Mouse (Mus musculus) cerebellum, adult 8-10 months (tissue): ENCODE results near the gene Larp4b.
"Not testable (repeated sequence)": the region's sequence is repeated elsewhere in the genome, so short reads cannot be mapped to it uniquely, and the experiment has no call there.

Source experiments
- DNase-seq: peaks from one replicate; pipeline ENCODE4 v3.0.0; 2022

Larp4b gene

DNA sequence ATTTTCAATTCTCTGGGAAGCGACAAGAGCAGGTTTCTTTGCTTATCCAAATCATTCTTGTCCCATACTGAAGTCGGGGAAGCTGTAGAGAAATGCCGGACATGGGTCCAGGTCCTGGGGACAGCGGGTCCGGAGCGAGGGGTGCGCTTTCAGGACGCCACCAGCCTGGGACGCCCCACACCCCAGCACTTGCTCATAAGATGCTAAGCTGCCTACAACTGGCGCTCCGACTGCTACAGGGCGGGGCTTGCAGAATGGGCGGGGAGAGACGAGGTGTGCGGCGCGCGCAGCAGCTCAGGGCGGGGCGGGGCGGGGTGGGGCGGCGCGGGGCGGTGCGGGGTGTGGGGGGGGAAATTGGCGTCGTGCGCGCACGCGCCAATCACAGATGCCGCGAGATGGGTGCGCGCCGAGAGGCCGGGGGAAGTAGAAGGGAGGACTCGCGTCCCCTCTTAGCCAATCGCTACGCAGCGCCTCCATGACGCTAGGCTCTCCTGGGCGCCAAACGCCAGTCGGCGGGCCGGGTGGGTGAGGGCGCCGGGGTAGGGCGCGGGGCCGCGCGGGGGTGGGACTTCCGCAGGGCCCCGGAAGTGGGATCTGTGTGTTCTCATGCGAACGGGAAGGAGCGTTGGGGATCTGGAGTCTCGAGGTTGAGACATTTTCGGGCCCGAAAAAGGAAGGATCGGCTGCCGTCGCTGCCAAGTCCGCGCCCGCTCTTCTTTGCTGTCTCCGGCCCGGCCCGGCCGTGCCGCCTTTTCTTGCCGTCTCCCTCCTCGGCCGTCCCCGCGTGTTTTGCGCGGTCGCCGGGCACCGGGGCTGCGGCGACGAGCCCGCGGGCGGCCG is at the start of gene Larp4b:
Gene Larp4b (plus strand): TSS at position 566 of the 840 bp plus-strand sequence.
- DNase-seq: peak; percentile 92

DNA sequence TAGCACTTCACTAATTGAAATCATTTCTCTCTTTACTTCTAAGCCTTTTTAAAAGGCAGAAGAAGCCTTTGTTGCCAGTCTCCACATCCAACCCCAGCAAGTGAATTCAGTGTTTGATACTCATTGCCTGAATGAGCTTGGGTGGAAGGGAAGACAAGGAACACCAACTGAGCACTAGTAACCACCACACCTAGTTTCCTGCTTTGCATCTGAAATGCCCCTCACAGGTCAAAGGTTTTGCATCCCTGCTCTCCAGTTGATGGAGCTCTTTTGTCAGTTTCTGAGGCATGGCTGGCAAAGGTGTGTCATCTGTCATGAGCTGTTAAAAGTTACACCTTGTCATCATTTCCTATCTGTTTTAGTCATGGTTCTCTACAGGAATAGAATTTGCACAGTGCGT is 49.0 kb upstream of the Larp4b start:
- no peak for DNase-seq

DNA sequence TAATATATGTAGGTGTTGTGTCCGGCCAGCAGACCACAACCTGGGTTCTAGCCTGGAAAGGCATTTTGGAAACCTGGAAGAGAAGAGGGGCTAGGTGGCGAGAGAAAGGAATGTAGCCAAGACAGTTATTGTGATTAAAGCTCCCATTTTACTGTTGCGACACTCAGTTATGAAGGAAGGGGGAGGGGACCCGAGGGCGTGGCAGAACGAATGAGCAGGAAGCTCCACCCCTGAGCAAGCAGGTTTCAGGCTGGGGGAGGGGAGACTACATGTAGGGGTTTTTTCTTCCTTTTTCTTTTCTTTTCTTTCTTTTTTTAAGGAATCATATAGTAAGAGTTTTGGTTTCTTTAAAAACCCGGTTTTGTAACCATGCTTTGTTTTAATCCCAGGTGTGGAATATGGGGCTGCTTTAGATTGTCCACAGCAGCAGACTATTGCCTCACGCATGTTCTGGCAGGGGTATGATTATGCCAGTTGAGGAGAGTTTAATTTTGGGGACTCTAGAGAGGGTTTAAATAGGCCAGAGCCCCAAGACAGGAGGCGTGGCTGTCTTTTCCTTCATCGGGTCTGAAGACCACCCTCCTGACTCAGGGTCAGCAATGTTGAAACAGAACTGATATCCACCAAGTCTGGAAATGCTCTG is 41.5 kb upstream of the Larp4b start:
- not testable (repeated sequence) for DNase-seq

DNA sequence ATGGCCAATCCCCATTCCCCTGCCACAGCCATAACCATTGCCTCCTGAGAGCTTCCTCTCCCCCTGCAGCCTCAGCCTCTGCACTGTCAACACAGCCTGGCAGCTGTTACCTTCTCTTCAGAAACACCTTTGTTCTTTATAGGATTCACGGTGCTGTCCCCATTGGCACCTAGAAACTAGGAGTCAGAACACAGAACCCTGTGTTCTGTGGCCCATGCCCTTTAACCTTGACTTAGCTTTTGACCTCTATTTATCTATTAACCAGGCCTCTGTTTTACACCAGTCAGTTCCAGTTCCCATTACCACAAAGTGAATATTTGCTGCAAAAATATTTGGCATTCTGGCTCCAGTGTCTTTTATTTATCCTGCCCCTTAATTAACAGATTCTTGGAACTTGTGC is 36.4 kb upstream of the Larp4b start:
- no peak for DNase-seq

DNA sequence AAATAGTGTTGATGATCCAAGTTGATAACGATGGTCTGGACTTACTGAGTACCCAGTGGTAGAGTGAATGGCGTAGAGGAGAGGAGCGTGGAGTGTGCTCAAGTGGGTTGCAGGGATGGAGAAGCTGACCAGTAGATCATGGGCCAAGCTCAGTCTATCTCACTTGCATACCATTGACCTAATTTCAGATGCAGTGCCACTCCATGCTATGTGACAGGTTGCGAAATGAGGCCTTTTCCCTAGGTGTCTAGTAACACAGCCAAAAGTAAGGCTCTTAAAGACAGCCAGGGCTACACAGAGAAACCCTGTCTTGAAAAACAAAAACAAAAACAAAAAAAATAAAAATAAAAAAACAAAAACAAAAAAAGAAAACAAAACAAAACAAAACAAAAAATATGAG is 35.0 kb upstream of the Larp4b start:
- DNase-seq: no peak

DNA sequence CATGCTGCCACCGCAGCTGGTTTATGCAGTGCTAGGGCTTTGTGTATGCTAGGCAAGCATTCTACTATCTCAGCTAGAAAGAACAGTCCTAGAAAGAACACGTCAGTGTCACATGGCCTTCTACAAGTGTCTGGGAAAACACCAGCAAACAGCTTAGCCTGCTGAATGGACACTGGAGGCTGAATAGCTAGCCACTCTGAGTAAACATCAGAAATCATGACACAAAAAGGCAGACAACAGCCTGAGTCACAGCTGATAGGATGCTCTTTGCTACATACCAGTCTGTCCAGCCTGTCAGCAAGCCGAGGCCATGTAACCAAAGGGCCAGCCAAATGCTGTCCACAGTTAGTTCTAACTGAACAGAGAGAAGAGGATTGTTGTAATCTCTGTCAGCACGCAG is 32.3 kb upstream of the Larp4b start:
- no peak for DNase-seq

DNA sequence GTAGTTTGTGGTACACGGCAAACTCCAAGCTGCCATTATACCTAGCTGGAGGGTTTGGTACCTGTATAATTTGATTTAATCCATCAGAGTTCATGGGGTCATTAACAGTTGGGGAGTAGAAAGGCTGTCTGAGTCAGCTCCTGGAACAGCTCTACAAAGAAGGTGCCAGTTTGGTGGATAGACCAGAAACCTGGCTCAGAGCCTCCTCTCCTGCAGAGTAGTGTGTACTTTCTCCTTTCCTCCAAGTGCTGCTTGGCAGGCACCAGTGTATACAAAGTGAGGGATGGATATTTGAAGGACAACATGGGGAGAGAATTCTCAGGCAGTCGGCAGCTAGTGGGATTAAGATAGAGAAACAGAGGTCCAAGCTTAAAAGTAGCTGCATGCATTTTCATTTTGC is 29.5 kb upstream of the Larp4b start:
- DNase-seq: peak; percentile 20

DNA sequence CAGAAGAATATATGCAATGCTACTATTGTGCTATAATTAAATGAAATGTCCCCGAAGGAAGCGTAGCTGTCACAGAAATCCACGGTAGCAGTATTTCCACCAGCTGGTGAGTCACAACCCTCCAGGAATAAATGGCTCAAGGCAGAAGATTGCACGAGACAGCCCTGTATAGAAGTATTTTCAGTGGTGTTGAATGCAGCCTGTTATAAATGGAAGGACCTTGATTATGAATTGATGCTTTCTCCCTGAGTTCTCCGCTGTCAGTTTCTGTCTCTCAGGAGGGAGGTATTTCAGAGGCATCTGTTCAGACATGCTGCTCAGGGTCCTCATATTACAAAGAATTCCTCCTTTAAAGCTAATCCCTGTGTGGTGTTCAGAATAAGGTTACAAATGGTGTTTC is 27.6 kb upstream of the Larp4b start:
- DNase-seq: no peak

DNA sequence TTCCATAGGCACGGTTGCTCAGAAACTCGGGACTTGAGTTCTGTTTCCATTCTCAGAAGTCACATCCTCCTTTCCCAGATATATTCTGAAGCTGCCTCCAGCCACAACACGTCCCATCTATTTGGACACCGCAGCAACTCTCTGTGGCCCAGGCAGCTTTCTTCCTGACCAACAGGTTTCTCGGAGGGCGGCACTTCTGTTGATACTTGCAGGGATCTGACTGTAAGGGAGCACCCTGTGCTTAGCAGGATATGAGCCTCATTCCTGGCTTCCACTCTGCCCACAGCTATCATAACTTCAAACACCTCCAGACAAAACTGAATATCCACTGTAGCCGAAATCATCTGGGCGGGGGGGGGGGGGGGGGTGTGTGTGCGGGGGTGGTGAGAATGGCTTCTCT is 22.7 kb upstream of the Larp4b start:
- DNase-seq: no peak

DNA sequence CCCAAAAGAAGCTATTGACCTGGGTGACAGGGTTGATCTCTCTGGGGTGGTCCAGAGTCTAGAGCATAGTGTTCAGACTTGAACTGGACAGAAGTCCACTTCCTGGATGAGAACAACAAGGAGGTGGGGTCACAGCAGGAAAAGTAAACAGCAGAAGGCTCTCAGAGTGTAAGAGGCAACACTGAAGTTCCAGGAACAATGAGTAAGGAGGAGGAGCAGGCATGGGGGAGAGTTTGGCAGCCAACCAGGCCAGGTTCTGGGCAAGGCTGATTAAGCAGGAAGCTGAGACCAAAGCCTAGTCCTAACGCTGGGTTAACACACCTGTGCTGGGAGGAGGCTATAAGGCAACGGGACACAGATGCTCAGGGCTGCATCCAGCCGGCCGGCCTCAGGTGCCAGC is 19.9 kb upstream of the Larp4b start:
- no peak for DNase-seq

DNA sequence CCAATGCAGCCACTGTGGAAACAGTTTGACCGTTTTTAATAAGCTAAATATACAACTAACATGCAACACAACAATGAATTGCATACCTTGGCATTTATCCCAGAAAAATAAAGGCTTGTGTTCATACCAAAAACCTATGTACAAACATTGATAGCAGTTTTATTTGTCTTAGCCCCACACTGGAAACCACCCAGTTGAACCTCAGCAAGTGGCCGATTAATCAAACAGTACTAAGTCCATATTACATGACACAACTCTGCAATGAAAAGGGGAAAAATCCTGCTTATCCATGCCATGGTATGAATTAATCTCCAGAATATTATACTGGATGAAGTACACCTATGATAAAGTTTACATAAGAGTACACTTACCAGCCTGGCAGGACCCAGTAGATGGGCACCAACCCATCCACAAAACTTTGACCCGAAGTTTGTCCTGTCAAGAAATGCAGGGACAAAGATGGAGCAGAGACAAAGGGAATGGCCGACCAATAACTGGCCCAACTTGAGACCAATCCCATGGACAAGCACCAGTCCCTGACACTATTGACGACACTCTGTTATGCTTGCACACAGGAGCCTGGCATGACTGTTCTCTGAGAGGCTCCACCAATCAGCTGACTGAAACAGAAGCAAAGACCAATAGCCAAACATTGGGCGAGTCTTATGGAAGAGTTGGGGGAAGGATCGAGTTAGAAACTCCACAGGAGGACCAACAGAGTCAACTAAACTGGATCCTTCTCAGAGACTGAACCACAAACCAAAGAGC is 17.7 kb upstream of the Larp4b start:
- DNase-seq: no peak

DNA sequence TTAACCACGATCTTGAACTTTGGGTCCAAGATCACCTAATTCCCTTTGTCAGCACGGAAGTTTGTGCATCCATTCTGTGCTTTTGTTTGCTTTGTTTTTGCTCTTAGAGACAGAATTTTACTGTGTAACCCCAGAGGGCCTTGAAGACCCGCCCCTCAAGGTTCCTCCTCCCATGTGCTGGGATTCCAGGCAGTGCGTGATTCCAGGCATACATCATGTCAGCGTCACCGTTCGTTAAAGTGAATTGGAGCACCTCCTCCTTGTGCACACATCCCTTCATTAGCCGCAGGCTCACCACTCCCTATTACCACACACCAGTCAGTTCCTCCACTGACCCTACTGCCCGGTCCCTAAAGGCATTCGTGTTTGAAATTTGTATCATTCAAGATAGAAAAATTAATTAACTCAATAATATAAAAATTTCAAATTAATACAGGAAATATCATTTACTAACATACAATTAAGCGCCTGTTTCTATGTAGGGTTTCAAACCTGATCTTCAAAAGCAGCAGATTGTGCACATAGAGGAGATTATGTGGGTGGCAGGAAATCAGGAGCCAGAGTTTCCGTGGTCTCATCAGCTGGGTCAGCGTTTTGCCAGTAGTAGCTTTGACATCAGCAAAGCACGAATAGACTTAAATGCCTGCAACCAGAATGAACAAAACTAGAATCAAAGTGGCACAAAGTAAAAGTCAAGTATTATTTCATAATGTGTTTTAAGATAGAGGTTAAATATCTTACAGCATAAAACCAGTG is 11.4 kb upstream of the Larp4b start:
- DNase-seq: no peak

DNA sequence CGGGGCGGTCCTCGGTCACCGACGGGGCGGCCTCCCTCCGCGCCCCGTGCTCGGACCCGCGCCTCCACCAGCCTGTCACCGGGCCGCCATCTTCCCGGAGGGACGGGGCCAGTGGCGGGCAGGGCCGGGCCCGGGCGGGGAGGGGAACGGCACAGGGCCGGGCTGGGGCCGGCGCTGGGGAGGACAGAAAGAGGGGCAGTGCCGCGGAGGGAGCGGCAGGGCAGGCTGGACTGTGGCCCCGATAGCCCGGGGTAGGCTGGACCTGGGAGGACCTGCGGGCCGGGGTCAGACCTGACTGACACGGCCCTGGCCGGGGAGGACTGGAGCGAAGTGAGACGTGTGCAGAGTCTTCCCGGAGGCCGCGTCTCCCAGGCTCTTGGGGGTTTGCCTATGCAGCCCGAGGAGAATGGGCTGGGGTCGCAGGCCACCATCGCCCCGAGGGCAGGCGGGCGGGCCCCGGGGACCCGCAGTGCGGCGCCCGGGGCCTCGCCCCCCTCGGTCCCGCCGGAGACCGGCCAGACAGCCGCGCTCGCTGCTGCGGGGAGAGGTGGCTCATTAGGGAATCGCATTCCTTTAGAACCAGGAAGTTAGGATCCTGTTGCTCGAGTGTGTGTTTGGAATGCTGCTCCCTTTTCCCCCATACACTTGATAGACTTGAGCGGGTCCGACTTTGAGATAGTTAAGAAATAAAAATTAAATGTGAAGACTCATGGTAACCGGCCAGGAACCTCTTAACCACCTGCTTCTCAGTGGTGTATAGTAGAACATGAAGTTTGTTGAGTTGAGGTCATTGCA is 702 bp downstream of the Larp4b start:
- DNase-seq: no peak

DNA sequence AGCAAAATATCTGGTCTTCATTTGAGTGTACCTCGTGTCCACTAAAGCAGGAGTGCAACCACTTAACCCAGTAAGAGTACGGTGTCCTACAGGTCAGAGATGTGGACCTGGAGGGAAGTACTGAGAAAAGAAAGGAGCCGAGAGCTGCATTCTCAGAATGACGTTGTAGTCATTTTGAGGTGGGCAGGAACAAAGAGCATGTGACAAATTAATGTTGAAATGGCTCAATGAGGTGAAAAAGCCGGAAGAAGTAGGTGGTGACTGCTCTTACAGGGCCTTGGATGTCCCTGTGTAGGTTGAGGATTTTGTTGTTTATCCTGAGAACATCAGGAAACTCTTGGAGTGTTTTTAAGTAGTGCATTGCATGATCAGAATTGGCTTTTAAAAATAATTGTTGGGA is 5.6 kb downstream of the Larp4b start:
- DNase-seq: no peak

DNA sequence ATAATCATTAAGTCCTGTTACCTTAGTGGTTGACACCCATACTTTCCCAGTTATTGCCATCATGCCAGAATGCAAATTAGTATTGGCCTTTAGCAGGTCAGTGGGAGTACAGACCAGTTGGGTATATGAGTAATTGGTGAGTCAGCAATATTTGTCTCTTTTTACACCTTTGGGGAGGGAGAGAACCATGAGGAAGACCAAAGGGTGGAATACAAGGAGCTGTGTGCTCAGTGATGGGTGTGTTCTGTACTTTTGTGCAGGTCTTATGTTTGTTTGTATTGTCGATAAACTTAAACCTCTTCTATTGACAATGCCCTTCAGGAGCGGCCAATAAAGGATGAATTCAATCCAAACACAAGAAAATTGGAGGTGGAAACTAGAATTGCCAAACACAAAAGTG is 6.8 kb downstream of the Larp4b start:
- no peak for DNase-seq

DNA sequence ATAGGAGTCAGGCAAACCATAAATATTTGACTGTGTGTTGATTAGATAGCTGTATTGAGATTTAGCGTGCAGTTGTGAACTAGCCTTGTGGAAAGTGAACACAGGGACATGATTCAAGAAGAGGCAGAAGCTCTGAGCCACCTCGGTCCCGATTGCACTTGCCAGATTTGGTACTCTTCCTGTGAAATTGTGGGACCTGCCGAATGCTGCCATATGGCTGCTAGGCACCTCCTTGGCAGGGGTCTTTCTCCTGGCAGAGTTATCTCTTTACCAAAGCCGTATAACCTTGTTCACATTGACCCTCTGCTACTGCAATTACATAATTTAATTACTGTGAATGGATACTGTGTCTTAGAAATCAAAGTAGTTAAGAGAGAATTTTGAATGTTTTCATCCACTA is 12.6 kb downstream of the Larp4b start:
- peak; percentile 25 for DNase-seq

DNA sequence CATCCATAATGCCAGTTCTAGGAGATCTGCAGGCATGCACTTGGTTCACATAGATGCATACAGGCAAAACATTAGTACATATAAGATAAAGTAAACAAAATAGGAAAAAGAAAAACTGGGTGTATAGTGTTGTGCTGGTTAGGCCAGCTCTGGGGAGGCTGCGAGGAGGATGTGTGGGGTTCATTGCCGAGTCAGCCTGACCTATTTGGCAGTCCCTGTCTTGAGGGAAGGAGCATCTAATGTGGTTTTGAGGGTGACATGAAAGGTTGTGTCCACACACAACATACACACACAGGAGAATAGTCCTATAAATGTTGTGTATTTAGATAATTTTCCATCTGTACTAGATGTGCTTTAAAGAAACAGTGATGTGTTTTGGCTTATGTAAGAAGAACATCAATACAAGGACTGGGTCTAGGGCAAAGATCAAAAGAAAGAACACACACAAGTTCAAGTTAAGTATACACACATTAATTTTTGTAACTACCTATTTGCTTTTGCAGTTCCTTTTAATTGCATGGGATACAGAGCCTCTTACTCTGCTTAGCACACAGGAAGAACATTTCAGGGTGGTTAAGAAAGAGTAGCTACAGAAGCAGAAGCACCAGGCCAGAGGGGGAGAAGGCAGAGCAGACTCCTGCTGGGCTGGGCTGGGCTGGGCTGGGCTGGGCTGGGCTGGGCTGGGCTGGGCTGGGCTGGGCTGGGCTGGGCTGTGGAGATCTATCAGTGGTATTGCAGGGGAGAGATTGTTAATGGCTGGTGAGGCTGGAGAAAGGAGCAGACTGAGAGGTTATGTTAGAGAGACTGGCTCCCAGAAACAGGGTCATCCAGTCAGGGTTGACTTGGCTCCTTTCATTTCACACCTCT is 13.5 kb downstream of the Larp4b start:
- DNase-seq: no peak

DNA sequence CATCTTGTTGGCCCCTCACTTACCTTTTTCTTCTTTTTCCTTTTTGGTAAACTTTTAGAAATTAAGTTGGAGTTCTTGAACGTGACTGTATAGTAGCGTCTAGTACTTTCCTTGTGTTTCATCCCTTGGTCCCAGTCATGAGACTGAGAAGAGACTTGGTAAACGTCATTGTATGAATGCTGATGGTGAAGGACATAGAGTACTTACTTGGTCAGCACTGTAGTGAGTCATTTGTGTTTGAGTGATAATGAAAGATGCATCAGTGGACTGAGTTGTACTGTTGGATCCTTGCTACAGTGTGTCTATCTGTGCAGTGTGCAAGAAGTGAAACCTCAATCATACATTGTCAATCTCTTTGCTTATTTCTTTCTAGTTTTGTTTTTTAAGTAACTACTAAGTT is 20.1 kb downstream of the Larp4b start:
- no peak for DNase-seq

DNA sequence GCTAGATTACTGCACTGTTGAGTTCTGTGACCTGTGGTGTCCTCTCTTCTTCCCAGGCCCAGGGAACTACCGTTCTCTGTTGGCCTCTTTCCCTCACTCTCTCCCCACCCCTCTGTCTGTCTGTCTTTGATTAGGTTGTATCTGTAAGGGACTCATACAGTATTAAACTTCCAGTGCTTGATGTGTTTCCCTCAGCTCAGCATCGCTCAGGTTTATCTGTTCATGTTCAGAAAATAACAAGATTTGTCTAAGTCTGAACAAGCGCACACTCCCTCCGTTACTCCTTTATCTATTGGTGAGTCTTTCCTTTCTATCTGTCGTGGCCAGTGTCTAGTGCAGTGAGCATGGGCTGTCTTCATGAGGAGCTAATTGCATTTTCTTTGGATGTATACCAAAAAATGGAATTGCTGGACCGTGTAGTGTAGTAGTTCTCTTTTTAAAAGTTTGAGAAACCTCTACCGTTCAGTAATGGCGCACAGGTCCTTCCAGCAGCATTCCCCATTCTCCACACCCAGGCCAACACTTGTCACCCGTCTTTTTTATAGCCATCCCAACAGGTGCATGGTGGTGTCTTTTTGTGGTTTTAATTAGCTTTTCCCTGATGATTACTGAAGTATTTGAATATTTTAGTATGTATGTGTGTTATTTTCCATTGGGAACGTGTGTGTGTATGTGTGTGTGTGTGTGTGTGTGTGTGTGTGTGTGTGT is 27.3 kb downstream of the Larp4b start:
- no peak for DNase-seq

DNA sequence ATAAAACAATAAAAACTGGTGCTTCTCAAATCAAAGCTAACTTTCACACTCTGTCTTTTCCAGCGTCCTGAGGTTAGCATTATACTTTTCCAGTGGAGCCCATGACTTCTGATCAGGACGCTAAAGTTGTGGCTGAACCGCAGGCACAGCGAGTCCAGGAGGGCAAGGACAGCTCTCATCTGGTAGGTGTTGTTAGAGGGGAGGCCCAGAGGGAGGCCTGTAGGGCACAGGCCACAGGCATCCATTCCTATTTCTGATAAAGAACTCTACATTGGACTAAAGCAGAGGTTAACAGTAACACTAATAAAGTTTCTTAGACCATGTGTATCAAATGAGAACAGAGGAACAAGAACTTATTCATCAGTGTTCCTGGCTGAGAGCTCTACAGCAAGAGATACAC is 28.4 kb downstream of the Larp4b start:
- no peak for DNase-seq

DNA sequence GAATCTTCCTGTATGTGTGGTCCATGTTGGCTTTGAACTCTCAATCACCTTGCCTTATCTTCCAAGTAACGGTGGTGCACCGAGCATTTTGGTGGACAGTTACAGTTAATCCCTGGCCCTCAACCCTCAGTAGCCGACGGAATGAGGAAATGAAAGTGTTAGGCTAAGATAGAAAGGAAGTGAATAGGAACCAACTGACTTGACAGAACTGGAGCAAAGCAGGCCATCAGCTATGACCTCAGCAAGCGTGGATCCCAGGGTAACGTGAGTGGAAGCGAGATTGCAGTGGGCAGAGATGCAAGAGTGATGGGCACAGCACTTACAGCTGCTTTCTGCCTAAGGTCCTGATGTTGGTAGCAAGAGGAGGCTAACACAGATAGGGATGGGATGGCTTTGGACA is 31.5 kb downstream of the Larp4b start:
- DNase-seq: no peak
